Comparison of ENCODE assay signal across 23 mouse cellular contexts in genomic region chr8:10316201-10316600, GRCm38 (mm10).
"Had no signal": no experiment of that assay in that cellular context is flagged by ENCODE, and none has a peak within 500 bp of the region (broad histone marks: within the 10 kb centered on the region; RNA-seq: fewer than 3 reads in every experiment).

No protein-coding gene starts in this region.

- H3K36me3 ChIP-seq: limb, embryonic 12.5 days; limb, embryonic 15.5 days; midbrain, embryonic 12.5 days; neural tube, embryonic 12.5 days; stomach, embryonic 15.5 days had no signal

- H3K4me1 ChIP-seq: limb, embryonic 12.5 days; limb, embryonic 15.5 days; midbrain, embryonic 12.5 days; neural tube, embryonic 12.5 days; stomach, embryonic 15.5 days had no signal

- H3K4me2 ChIP-seq: limb, embryonic 12.5 days; limb, embryonic 15.5 days; liver, embryonic 11.5 days; lung, embryonic 14.5 days; midbrain, embryonic 12.5 days; neural tube, embryonic 12.5 days; stomach, embryonic 15.5 days had no signal

- H3K4me3 ChIP-seq: layer of hippocampus, adult 2 months; left cerebral cortex, adult 2 months; limb, embryonic 12.5 days; limb, embryonic 15.5 days; midbrain, embryonic 12.5 days; myocyte; neural tube, embryonic 12.5 days; stomach, embryonic 15.5 days had no signal

- DNase-seq: kidney, adult 2 months; kidney, postnatal 25 days; layer of hippocampus, adult 9-11 months; liver, postnatal 0 days; lung, embryonic 14.5 days; retina, postnatal 1 day; right cerebral cortex, postnatal 25 days; spleen, adult 18-20 months; thymus, adult 18-20 months; thymus, postnatal 36 days had no signal

- ATAC-seq: liver, postnatal 0 days; lung, postnatal 0 days had no signal

- H3K9ac ChIP-seq: limb, embryonic 12.5 days; limb, embryonic 15.5 days; liver, embryonic 14.5 days; liver, postnatal 0 days; lung, embryonic 14.5 days; midbrain, embryonic 12.5 days; neural tube, embryonic 12.5 days; stomach, embryonic 15.5 days had no signal

- H3K9me3 ChIP-seq: limb, embryonic 12.5 days; limb, embryonic 15.5 days; midbrain, embryonic 12.5 days; neural tube, embryonic 12.5 days; stomach, embryonic 15.5 days had no signal

- H3K27me3 ChIP-seq: limb, embryonic 12.5 days; limb, embryonic 15.5 days; midbrain, embryonic 12.5 days; neural tube, embryonic 12.5 days; stomach, embryonic 15.5 days had no signal

- H3K27ac ChIP-seq: kidney, postnatal 0 days; layer of hippocampus, adult 2 months; left cerebral cortex, adult 2 months; limb, embryonic 12.5 days; limb, embryonic 15.5 days; liver, embryonic 14.5 days; macrophage; midbrain, embryonic 12.5 days; neural tube, embryonic 12.5 days; stomach, embryonic 15.5 days had no signal
